Mouse (Mus musculus) cortical plate, adult 2 months (tissue): ENCODE data around the gene Zfyve27.

ENCODE experiments used
- CTCF ChIP-seq: fragments of 200-500 bp; IDR thresholded peaks from 2 replicates; pipeline ENCODE4 v1.5.1; 2011; ENCODE audit warnings: mild to moderate bottlenecking, control low read depth, low read length; ENCODE audit not compliant: insufficient read depth; ENCODE audit errors: extremely low read depth
- POLR2A ChIP-seq: fragments of 200-500 bp; IDR thresholded peaks from 2 replicates; pipeline ENCODE4 v1.6.1; 2011; ENCODE audit warnings: mild to moderate bottlenecking, low read length, control low read depth; ENCODE audit not compliant: insufficient read depth; ENCODE audit errors: extremely low read depth

GRCm38 (mm10) chr19:42145731-42146130 is 18.0 kb upstream of the Zfyve27 start:
- TF ChIP-seq CTCF, result no peak
- TF ChIP-seq POLR2A, result no peak
